Mouse (Mus musculus) neural tube, embryonic 12.5 days (tissue): Measurements from ENCODE around the gene Wapl. TPM values are rescaled to one million over a fixed set of nuclear protein-coding genes. Genes with fewer than 3 reads are reported as not detected.

Source experiments
- ATAC-seq: fragments of 200-750 bp; cut with Nextera tagmentation; 2 replicates; pipeline ENCODE4 v1.8.0; 2017; ENCODE audit warnings: low read depth, mild to moderate bottlenecking, moderate TSS enrichment, moderate library complexity; ENCODE audit not compliant: low FRiP score
- H3K27ac ChIP-seq: fragments of 300-500 bp; sonication (generic); 2 replicates; pipeline ENCODE4 v1.5.1; 2016
- H3K27me3 ChIP-seq: fragments of 300-500 bp; sonication (generic); replicated peaks from 2 replicates; pipeline ENCODE4 v1.6.1; 2016; ENCODE audit warnings: mild to moderate bottlenecking
- H3K36me3 ChIP-seq: fragments of 300-500 bp; sonication (generic); 2 replicates; pipeline ENCODE4 v1.6.1; 2016; ENCODE audit warnings: mild to moderate bottlenecking
- H3K4me1 ChIP-seq: fragments of 300-500 bp; sonication (generic); 2 replicates; pipeline ENCODE4 v1.6.1; 2016
- H3K4me2 ChIP-seq: fragments of 300-500 bp; sonication (generic); replicated peaks from 2 replicates; pipeline ENCODE4 v1.6.1; 2016; ENCODE audit warnings: mild to moderate bottlenecking
- H3K4me3 ChIP-seq: fragments of 300-500 bp; sonication (generic); 2 replicates; pipeline ENCODE4 v1.5.1; 2016
- H3K9ac ChIP-seq: fragments of 300-500 bp; sonication (generic); 2 replicates; pipeline ENCODE4 v1.6.1; 2016; ENCODE audit warnings: mild to moderate bottlenecking
- H3K9me3 ChIP-seq: fragments of 300-500 bp; sonication (generic); 2 replicates; pipeline ENCODE4 v1.6.1; 2016; ENCODE audit warnings: mild to moderate bottlenecking
- WGBS: fragments of 180-500 bp; shearing (Covaris S2); methylation state at CpG from one replicate; pipeline ENCODE4 v1.1.7; 2016; 5-methylcytosine and 5-hydroxymethylcytosine counted together
- polyA plus RNA-seq: library from polyadenylated mRNA; unstranded; fragments of >200 nt; fragmentation: Nextera tagmentation; extraction: Ambion mirVana; gene quantifications from 2 replicates; pipeline ENCODE4 v1.2.1, GENCODE M21; 2016

The Wapl gene
- polyA plus RNA-seq, 1 experiment from 2014 or later, result 30.3 TPM

DNA sequence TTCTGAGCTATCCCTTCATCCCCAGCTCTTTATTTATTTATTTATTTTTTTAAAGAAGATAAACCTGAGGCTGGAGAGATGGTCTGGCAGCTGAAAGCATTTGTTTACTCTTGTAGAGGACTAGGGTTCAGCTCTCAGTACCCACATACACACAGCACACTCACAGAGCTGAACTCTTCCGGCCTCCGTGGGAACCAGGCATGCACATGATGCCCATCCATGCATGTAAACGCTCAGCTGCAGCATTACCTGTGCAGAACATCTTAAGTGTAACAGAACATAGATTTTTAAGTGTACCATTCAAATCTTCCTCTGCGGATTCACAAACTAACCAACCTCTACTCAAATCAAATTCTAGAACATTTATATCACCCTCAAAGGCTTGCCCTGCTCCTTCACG, 92.5 kb downstream of the Wapl start:
- Histone ChIP-seq H3K36me3 (no peaks in the 10 kb centered on the region), H3K27ac (no peak overlapping the region), H3K9ac (no peak overlapping the region), H3K4me2 (no peak overlapping the region), H3K4me3 (no peak overlapping the region), H3K27me3 (no peaks in the 10 kb centered on the region), H3K4me1 (peaks cover 5% of the 10 kb centered on the region), H3K9me3 (no peaks in the 10 kb centered on the region)
- WGBS, result 88% methylated on average over 5 of the region's 5 CpGs
- ATAC-seq, result no peak

DNA sequence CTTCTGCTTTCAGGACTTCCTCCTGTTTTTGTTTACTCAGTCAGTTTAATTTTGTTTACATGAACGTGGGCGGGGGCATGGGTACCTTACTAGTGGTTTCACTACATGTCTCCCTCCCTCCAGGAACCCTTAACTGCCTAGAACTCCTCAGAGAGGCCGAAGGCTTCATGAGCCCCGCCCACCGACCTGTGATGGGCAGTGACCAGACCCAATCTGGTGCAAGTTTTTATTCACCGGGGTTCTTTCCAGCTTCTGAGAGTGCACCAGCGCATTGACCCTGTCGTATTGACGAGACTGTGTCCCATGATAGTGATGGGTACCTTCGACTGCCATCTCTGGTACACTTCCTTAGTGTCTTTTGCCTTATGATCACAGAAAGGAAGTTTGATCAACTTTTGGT, 94.6 kb downstream of the Wapl start:
- peaks cover 5% of the 10 kb centered on the region for H3K4me1 ChIP-seq
- WGBS, result under 1% methylated on average over 10 of the region's 10 CpGs
- peak; percentile 70 for ATAC-seq
- no peak overlapping the region for H3K27ac ChIP-seq
- H3K9ac ChIP-seq, result no peak overlapping the region
- H3K4me2 ChIP-seq, result peak overlapping the region; percentile 92
- no peaks in the 10 kb centered on the region for H3K27me3 ChIP-seq
- H3K9me3 ChIP-seq, result no peaks in the 10 kb centered on the region
- H3K4me3 ChIP-seq, result peak overlapping the region; percentile 18; the same call in 1 of the 2 replicates
- H3K36me3 ChIP-seq, result no peaks in the 10 kb centered on the region

DNA sequence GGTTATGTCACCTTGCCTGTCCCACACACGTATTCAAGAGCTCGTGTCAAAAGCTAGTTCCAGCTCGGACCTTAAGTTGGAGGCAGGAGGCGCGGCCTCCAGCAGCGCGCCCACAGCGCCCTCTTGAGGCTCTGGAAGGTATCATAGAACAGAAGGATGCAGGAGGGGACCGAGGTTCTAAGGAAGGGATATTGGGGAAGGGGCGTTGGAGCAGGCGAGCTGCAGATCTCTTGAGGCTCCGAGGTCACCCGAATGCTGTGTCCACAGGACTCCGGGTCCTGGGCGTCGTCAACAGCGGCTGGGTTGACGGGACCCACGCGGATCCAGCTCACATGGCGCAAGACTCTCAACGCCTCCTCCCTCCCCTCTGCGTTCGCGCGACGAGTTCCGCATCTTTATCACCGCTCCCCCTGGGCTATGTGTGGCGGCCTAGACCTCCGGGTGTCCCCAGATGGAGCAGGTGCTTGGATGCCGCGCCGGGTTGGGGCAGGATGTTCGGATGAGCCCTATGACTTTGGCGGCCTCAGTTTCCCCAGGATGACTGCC, 95.4 kb downstream of the Wapl start:
- peak overlapping the region; percentile 59 for H3K9ac ChIP-seq
- H3K27me3 ChIP-seq, result no peaks in the 10 kb centered on the region
- peak; percentile 67 for ATAC-seq
- H3K27ac ChIP-seq, result no peak overlapping the region
- peaks cover under 1% of the 10 kb centered on the region; the same call in 1 of the 2 replicates for H3K4me1 ChIP-seq
- peak overlapping the region; percentile 47 for H3K4me3 ChIP-seq
- H3K36me3 ChIP-seq, result no peaks in the 10 kb centered on the region
- H3K4me2 ChIP-seq, result peak overlapping the region; percentile 92
- WGBS, result under 1% methylated on average over 36 of the region's 36 CpGs
- H3K9me3 ChIP-seq, result no peaks in the 10 kb centered on the region

DNA sequence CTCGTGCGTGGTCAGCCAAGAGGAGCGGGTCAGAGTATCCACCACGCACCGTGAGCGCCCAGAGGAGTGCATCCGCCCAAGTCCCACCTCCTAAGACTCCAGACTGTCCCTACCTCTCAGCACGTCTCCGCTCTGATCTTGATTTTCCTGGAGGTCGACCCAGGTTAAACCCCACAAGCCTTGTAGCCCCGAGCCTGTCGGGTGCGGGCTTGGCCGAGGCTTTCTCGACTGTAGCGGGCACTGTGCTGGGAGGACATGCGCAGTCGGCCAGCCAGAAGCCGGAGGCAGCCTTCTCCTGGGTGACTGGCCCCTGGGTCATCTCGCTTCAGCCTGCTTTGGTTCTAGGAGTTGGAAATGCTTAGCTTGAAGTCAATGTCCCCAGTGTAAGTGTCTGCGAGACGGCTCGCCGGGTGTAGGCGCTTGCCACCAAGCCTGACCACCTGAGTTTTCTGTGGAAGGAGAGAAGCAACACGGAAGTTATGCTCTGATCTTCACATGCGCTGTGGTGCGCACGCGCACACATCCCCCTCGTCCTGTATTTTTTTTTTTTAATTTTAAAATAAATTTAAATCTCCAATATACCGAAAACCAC, 95.9 kb downstream of the Wapl start:
- no peaks in the 10 kb centered on the region for H3K36me3 ChIP-seq
- peak; percentile 67 for ATAC-seq
- peak overlapping the region; percentile 92 for H3K4me2 ChIP-seq
- peak overlapping the region; percentile 59 for H3K9ac ChIP-seq
- H3K27me3 ChIP-seq, result no peaks in the 10 kb centered on the region
- no peaks in the 10 kb centered on the region for H3K9me3 ChIP-seq
- H3K4me1 ChIP-seq, result no peaks in the 10 kb centered on the region; the same call in 1 of the 2 replicates
- H3K4me3 ChIP-seq, result peak overlapping the region; percentile 47
- no peak overlapping the region for H3K27ac ChIP-seq
- 16% methylated on average over 32 of the region's 32 CpGs for WGBS

DNA sequence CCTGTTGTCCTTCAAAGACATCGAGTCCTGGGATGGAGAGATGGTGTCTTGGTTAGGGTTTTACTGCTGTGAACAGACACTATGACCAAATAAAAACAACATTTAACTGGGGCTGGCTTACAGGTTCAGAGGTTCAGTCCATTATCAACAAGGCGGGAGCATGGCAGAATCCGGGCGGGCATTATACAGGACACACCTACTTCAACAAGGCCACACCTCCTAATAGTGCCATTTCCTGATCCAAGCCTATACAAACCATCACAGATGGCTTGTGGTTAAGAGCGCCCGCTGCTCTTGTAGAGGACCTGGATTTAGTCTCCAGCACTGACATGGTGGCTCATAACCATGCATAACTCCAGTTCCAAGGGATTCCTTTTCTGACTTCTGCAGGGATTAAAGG, 96.7 kb downstream of the Wapl start:
- no peak for ATAC-seq
- Histone ChIP-seq H3K9ac (no peak overlapping the region), H3K27me3 (no peaks in the 10 kb centered on the region), H3K4me2 (no peak overlapping the region), H3K36me3 (no peaks in the 10 kb centered on the region), H3K4me3 (no peak overlapping the region), H3K9me3 (no peaks in the 10 kb centered on the region), H3K4me1 (no peaks in the 10 kb centered on the region; the same call in 1 of the 2 replicates), H3K27ac (no peak overlapping the region)
- 86% methylated on average over 6 of the region's 6 CpGs for WGBS

DNA sequence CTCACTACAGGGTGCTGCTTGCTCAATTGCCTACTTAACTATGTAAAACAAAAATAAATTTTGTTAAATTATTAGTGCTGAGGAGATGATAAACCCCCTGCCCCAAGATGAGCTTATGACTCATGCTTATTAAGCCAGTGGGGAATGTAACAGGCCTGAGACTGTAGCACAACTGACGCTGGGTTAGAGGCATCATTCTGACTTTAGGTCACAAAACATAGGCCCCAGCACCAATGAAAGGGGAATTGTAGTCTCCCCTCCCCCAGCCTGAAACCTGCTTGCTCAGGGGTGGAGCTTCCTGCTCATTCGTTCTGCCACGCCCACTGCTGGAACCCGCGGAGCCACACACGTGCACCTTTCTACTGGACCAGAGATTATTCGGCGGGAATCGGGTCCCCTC, 97.9 kb downstream of the Wapl start:
- no peak overlapping the region for H3K4me2 ChIP-seq
- H3K27ac ChIP-seq, result no peak overlapping the region
- ATAC-seq, result no peak
- H3K4me3 ChIP-seq, result no peak overlapping the region
- H3K9ac ChIP-seq, result no peak overlapping the region
- no peaks in the 10 kb centered on the region; the same call in 1 of the 2 replicates for H3K4me1 ChIP-seq
- H3K36me3 ChIP-seq, result no peaks in the 10 kb centered on the region
- H3K9me3 ChIP-seq, result no peaks in the 10 kb centered on the region
- 20% methylated on average over 9 of the region's 9 CpGs for WGBS
- no peaks in the 10 kb centered on the region for H3K27me3 ChIP-seq

DNA sequence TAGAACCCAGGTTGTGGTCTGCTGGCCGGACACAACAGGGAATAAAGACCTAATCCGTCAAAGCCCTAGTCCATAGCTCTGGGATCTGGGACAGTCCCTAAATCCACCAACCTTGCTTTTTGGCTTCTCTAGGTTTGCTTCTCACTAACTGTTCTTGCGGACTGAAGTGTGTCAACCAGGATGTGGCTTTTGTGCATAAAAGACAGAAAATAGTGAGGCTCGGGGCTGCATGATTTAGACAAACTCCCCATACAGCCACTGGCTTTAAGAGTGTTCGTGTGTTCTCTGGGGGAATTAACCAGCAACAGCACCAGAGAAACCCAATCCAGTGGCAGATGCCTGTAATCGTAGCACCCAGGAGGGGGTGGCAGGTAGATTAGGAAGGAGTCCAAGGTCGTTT, 98.4 kb downstream of the Wapl start:
- no peaks in the 10 kb centered on the region; the same call in 1 of the 2 replicates for H3K4me1 ChIP-seq
- no peak overlapping the region for H3K4me2 ChIP-seq
- H3K27ac ChIP-seq, result no peak overlapping the region
- no peaks in the 10 kb centered on the region for H3K36me3 ChIP-seq
- no peaks in the 10 kb centered on the region for H3K27me3 ChIP-seq
- no peak overlapping the region for H3K9ac ChIP-seq
- WGBS, result 64% methylated on average over 7 of the region's 7 CpGs
- H3K4me3 ChIP-seq, result no peak overlapping the region
- ATAC-seq, result no peak
- H3K9me3 ChIP-seq, result no peaks in the 10 kb centered on the region

DNA sequence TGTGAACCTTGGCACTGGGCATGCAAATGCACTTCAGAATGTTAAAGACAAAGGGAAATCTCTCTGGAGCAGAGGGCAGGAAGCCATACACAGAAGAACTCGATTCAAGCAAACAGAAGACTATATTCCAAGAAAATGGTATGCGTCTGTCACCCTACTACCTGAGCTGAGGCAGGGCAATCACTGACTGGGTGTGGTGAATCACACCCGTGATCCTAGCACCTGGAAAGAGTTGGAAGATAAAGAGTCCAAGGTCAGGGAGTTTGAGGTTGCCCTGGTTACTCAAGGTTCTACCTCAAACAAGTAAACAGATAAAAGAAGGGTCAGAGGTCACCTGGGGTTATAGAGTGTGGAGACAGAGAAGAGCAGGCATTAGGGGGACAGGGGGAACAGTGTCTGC, 100.0 kb downstream of the Wapl start:
- Histone ChIP-seq H3K4me3 (no peak overlapping the region), H3K9me3 (no peaks in the 10 kb centered on the region), H3K4me1 (no peaks in the 10 kb centered on the region), H3K4me2 (no peak overlapping the region), H3K27me3 (no peaks in the 10 kb centered on the region), H3K36me3 (no peaks in the 10 kb centered on the region), H3K9ac (no peak overlapping the region), H3K27ac (no peak overlapping the region)
- ATAC-seq, result no peak
- WGBS, result 83% methylated on average over 3 of the region's 3 CpGs

DNA sequence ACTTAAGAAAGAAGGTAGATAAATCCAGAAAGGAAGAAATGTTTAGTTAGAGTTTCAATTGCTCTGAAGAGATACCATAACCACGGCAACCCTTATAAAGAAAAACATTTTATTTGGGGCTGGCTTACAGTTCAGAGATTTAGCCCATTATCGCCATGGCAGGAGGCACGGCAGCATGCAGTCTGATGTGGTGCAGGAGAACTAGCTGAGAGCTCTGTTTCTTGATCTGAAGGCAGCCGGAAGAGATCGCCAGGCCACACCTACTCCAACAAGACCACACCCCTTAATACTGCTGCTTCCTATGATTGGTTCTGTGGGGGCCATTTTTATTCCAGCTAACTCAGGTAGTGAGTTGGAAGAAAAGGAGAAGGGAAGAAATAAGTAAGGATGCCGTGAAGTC, 100.5 kb downstream of the Wapl start:
- H3K36me3 ChIP-seq, result no peaks in the 10 kb centered on the region
- no peak overlapping the region for H3K9ac ChIP-seq
- H3K27me3 ChIP-seq, result no peaks in the 10 kb centered on the region
- H3K4me2 ChIP-seq, result no peak overlapping the region
- H3K4me3 ChIP-seq, result no peak overlapping the region
- no peaks in the 10 kb centered on the region for H3K9me3 ChIP-seq
- no peak for ATAC-seq
- no peak overlapping the region for H3K27ac ChIP-seq
- 85% methylated on average over 6 of the region's 6 CpGs for WGBS
- no peaks in the 10 kb centered on the region for H3K4me1 ChIP-seq

DNA sequence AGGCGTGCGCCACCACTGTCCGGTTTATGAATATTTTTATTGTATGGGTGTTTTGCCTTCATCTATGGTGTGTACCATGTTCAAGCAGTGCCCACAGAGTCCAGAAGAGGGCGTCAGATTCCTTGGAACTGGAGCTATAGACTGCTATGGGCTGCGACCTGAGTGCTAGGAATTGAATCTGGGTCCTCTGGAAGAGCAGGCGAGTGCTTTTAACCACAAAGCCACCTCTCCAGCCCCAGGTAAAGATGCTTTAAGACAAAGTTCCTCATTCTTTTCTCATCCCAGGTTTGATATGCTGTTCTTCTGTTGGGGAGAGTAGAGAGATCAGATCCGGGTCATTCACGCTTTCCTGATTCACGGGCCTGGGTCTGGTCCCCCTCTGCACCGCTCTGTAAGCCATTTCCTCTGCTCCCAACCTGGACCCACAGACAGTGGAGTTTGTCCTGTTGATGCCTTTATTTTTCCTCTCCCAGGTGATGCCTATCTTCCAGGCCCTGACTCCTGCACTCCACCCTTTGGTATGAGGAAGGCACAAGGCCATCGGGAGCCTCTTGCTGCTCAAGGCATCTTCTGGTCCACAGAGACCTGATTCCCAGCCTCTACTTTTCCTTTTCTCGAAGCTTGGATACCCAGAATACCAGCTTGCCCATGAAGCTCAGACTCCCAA, 103.1 kb downstream of the Wapl start:
- H3K27ac ChIP-seq, result no peak overlapping the region
- H3K4me2 ChIP-seq, result no peak overlapping the region
- H3K27me3 ChIP-seq, result no peaks in the 10 kb centered on the region
- no peaks in the 10 kb centered on the region for H3K9me3 ChIP-seq
- H3K4me3 ChIP-seq, result no peak overlapping the region
- H3K9ac ChIP-seq, result no peak overlapping the region
- ATAC-seq, result no peak
- no peaks in the 10 kb centered on the region for H3K36me3 ChIP-seq
- H3K4me1 ChIP-seq, result no peaks in the 10 kb centered on the region
- WGBS, result 88% methylated on average over 12 of the region's 12 CpGs

DNA sequence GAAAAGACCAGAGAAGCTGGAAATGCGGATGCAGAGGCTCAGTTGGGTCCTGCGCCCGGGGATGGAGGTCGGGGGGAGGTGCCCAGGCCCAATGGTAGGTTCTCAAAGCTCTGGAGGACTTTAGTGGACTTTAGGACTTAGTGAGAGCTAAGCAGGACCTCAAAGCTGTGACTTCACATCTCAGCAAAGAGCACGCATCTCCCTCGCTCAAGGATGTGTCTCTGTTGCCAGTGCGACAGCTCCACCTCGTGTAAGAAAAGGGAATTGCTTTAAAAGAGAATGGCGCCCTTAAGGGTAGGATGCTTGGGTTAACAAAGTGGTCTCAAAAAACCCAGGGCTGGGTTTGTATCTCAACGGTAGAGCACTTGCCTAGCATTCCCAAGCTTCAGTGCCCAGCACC, 104.1 kb downstream of the Wapl start:
- H3K4me1 ChIP-seq, result no peaks in the 10 kb centered on the region
- no peaks in the 10 kb centered on the region for H3K27me3 ChIP-seq
- 0 out of 2 replicates have a peak, but pooled peaks have one; percentile 42 for ATAC-seq
- H3K36me3 ChIP-seq, result no peaks in the 10 kb centered on the region
- no peaks in the 10 kb centered on the region for H3K9me3 ChIP-seq
- no peak overlapping the region for H3K9ac ChIP-seq
- 18% methylated on average over 10 of the region's 10 CpGs for WGBS
- H3K4me3 ChIP-seq, result no peak overlapping the region
- no peak overlapping the region for H3K27ac ChIP-seq
- no peak overlapping the region for H3K4me2 ChIP-seq

DNA sequence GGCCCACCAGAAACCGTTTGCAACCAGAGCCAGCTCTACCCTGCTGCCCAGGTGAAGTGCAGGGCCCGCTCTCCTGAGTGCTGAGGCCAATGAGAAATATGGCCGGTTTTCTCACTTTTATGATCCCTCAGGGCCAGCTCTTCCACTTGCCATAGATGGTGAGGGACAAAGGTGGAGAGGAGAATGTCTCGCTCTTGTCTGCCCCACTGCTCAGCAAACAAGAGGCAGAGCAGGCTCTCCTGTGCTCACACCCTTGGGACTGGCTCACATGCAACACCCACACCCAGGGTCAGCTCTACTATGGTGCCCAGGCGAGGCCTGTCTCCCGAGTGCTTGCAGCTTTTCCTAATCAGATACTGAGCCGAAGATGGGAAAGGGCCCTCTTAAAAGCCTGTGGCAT, 105.0 kb downstream of the Wapl start:
- Histone ChIP-seq H3K36me3 (no peaks in the 10 kb centered on the region), H3K9me3 (no peaks in the 10 kb centered on the region), H3K4me1 (no peaks in the 10 kb centered on the region), H3K27ac (no peak overlapping the region), H3K9ac (no peak overlapping the region), H3K4me2 (no peak overlapping the region), H3K4me3 (no peak overlapping the region), H3K27me3 (no peaks in the 10 kb centered on the region)
- 82% methylated on average over 7 of the region's 7 CpGs for WGBS
- ATAC-seq, result no peak
